Mouse (Mus musculus) erythroblast, embryonic 14.5 days (primary cell): Measurements from ENCODE around the gene Bet1l.
"Not testable (repeated sequence)": the region's sequence is repeated elsewhere in the genome, so short reads cannot be mapped to it uniquely, and the experiment has no call there.

ENCODE experiments used
- GATA1 ChIP-seq: IDR thresholded peaks from 2 replicates; pipeline ENCODE4 v1.6.1; 2012; ENCODE audit warnings: low read length, inconsistent platforms, mixed read lengths
- TAL1 ChIP-seq: IDR thresholded peaks from 3 replicates; pipeline ENCODE4 v1.6.1; 2012; ENCODE audit warnings: low read length, inconsistent platforms, mixed read lengths

DNA sequence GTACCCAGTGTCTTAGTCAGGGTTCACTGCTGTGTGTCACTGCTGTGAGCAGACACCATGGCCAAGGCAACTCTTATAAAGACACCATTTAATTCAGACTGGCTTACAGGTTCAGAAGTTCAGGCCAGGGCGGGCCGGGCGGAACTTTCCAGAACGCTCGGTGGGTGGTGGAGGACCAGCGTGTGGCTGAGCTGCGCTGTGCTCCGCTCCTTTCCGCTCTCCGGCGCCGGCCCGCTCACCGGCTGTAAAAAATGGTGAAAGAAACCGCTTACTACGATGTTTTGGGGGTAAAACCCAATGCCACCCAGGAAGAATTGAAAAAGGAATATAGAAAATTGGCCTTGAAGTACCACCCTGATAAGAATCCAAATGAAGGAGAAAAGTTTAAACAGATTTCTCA, 33.3 kb upstream of the Bet1l start:
- TF ChIP-seq GATA1, TAL1: not testable (repeated sequence)
